Mouse (Mus musculus) C2C12 (cell line): Measurements from ENCODE around the gene Dlec1.

Experiments used
- CTCF ChIP-seq: IDR thresholded peaks from one replicate; pipeline ENCODE4 v1.5.1; 2011; ENCODE audit not compliant: control insufficient read depth, insufficient read depth, insufficient read length
- FOSL1 ChIP-seq: IDR thresholded peaks from one replicate; pipeline ENCODE4 v1.8.0; 2011; ENCODE audit warnings: mild to moderate bottlenecking, low read length; ENCODE audit not compliant: poor library complexity, insufficient read depth, severe bottlenecking
- MAX ChIP-seq: IDR thresholded peaks from one replicate; pipeline ENCODE4 v1.6.1; 2011; ENCODE audit warnings: mild to moderate bottlenecking, control low read depth
- MYOD1 ChIP-seq: IDR thresholded peaks from one replicate; pipeline ENCODE4 v1.6.1; 2011; ENCODE audit warnings: low read depth; ENCODE audit not compliant: control insufficient read depth, insufficient read length
- MYOG ChIP-seq: IDR thresholded peaks from one replicate; pipeline ENCODE4 v1.6.1; 2011; ENCODE audit not compliant: control insufficient read depth, insufficient read length; ENCODE audit errors: extremely low read depth
- USF1 ChIP-seq: IDR thresholded peaks from one replicate; pipeline ENCODE4 v1.6.1; 2011; ENCODE audit warnings: low read depth, mild to moderate bottlenecking, control low read depth, moderate library complexity

DNA sequence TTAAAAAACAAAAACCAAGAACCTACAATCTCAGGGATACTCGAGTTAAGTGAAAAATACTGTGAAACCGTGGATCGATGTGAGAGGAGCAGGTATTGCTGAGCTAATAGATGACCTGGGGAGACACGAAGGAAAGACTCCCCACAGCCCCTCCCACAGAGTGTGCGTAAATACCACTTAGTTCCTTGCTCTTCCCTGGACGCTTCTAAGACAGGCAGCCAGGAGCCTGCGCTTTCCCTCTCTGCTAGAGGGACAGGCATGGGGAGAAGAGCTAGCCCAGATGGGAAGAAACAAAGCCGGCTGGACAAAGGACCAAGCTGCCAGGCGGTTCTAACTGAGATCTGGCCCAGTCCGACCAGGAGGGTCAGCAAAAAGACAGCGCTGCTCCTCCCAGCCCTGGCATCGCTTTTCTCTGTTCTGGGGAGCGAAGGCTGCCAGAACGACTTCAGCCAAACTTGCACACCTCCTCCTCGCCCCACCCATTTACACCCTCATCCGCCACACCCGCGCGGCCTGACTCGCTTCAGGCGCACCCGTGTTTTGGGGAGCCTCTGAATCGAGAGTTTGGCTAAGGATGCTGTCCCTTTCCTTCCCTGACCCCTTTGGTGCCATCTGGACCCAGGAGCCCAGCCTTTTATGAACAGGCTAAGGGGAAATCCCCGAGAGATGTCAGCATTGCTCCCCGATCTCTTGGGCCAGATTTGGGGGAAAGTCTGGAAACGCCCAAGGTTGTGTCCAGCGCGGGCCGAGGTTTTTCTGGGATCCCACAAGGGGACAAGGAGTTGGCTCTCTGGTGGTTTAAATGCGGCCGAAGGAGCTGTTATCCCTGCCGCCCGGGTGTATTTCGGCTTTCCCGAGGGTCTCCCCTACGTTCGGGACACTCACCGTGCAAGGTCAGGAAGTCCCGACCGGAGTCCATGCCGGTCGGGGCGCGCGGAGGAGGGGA, 9.5 kb upstream of the Dlec1 start:
- no peak for TF ChIP-seq CTCF
- no peak for TF ChIP-seq USF1
- no peak for TF ChIP-seq MYOD1
- TF ChIP-seq FOSL1: no peak
- TF ChIP-seq MAX: no peak
- no peak for TF ChIP-seq MYOG
